Mouse (Mus musculus) gastrocnemius, postnatal 36 days (tissue): Measurements from ENCODE around the gene Ovca2. TPM values are rescaled to one million over a fixed set of nuclear protein-coding genes. Genes with fewer than 3 reads are reported as not detected.
"Not testable (repeated sequence)": the region's sequence is repeated elsewhere in the genome, so short reads cannot be mapped to it uniquely, and the experiment has no call there.

Source experiments
- DNase-seq, 2 experiments: peaks; one replicate each; pipeline ENCODE4 v3.0.0; 2022
- intact Hi-C: fragments of 180-260 bp; cut with DNase I; formaldehyde crosslinking; loops from one replicate; pipeline ENCODE4 v1.15.1; 2025
- total RNA-seq, 2 experiments: library from RNA; stranded (reverse); gene quantifications; 2 replicates each; pipeline ENCODE4 v1.2.3; 2021

Gene Ovca2
- total RNA-seq, 2 experiments from 2014 or later, result 2.4 to 3.0 TPM

DNA sequence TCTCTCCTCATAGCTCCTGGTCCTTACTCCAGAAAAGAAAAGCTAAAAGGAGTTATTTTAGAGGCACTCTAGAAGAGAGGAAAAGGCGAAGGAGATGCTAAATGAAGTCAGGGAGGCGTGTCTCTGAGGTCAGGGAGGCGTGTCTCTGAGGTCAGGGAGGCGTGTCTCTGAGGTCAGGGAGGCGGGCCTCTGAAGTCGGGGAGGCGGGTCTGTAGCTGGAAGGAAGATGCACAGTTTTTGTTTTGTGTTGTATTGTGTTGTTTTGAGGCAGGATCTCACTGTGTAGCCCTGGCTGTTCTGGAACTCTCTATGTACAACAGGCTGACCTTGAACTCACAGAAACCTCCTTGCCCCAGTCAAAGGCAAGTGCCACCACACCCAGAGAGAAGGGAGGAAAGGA lies 19.3 kb upstream of the Ovca2 start:
- intact Hi-C loops, result no loop called here

DNA sequence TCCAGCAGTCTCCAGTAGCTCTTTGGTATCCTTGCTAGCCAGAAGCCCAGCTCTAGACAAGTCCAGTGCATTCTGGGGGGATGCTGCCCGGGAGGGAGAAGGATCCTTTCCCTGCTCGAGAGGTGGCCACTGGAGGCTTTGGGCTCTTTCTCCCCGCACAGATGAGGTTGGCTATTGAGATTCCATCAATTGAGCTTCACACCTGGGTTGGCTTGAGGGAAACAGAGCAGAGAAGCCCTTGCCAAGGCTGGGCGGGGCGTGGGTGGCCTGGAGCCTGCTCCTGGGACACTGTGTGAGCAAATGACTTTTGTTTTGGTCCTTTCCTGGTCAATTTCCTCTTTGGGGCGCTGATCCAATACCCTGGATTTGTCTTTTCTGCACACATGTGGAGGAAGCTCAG lies 17.5 kb upstream of the Ovca2 start:
- intact Hi-C loops, result no loop called here
- DNase-seq, result no peak

More for the DNA sequence above, 19.3 kb upstream of the Ovca2 start:
- DNase-seq, result no peak

DNA sequence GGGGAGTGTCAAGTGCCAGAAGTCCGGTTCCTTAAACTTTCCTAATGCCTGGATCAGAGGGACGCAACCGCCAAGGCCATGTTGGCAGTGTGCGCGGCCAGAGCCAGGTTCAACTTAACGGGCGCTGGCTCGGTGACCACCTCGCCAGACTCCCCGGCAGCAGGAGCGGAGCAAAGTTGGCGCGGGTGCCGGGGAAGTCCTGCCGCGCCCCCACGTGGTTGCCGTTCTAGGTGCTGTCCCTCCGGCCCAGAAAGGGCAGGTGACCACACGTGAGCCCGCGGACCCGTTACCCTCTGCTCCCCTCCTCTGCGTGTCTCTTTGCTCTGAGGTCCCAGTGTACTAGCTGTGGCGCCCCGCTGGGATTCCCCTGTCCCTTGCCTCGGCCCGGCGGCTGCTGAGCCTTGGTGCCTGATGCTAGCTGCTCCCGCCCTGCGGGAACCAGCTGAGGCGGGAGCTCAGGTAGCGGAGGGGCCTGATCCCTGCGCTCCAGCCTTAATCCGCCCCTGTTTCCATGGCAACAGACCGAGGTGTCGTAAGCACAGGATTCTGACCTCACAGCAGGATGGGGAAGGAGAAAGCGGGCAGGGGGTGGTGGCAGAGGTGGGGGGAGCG lies 16.3 kb upstream of the Ovca2 start:
- DNase-seq, result no peak
- intact Hi-C loops, result no loop called here

DNA sequence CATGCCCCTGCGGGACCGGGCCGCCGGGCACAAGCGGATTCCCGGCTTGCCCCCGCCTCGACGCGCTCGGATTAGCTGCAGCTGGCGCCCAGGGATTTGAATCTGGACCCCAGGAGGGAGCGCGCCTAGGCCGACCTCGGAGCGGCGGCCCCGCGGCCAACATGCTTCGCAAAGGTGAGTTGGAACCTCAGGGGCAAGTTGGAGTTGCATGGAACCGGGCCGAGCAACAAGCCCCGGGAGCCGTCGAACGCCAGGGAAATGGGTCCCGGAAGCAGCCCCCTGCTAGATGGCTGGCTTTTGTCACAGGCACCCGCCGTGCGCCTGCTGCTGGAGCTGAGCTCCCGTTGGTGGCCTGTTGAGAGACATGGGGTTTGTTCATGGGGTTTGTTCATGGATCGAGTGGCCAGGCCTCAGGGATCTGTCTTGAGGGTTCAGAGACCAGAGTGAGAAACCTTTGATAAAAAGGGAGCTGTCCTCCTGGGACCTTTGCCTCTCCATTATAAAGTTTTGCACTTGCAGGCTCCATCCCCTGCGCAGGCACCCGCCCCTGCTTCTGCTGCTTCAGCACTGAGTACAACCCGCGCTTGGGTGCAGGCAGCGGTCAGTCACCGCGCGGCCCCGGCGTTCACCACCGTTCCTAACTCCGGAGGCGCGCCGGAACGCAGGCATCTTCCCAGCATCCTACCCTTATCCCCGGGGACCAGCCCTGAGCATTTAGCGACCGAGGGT lies 15.7 kb upstream of the Ovca2 start:
- no peak for DNase-seq
- intact Hi-C loops, result no loop called here

DNA sequence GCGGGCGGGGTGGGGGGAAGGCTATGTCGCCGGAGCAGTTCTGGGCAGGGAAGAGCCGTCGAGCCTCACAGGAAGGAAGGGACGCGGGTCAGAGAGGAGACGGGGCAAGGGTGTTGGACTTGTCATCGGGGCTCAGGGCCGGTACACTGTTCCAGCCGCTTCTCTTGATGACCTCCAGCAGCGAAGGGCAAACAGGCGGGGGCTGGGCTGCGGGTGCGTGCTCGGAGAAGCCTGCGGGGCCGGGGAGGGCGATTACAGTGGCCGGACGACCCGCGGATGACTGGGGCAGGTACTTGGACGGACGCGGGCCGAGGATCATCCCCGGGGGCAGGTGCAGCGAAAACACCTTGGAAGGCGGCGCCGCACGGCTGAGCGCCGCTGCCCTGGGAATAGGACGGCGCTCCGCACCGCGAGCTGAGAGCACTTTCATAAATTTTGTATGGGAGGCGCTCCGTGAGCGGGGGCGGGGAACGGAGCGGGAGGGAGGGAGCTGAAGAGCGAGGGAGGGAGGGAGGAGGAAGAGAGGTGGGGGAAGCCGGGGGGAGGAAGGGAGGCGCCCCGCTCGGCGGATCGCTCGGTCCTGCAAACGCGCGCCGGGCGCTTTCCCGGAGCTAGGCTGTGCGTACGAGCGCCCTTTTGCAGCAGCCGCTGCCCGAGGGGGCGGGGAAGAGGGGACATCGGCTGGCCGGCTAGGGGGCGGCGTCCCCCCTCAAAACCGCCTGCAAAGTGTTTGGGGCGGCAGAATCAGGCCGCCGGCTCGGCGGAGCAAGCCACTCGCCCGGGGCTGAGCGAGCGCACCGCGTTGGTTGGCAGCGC lies 14.8 kb upstream of the Ovca2 start, which contains the start of gene Rtn4rl1:
Rtn4rl1 (plus strand) TSS at position 528 of the 816 bp plus-strand sequence.
- intact Hi-C loops, result loop anchor here (1.0 to 2.0 kb wide), 2 partner anchors 37 to 98 kb away; no protein-coding TSS in a partner anchor
- DNase-seq, result peak; percentile 45 to 48

DNA sequence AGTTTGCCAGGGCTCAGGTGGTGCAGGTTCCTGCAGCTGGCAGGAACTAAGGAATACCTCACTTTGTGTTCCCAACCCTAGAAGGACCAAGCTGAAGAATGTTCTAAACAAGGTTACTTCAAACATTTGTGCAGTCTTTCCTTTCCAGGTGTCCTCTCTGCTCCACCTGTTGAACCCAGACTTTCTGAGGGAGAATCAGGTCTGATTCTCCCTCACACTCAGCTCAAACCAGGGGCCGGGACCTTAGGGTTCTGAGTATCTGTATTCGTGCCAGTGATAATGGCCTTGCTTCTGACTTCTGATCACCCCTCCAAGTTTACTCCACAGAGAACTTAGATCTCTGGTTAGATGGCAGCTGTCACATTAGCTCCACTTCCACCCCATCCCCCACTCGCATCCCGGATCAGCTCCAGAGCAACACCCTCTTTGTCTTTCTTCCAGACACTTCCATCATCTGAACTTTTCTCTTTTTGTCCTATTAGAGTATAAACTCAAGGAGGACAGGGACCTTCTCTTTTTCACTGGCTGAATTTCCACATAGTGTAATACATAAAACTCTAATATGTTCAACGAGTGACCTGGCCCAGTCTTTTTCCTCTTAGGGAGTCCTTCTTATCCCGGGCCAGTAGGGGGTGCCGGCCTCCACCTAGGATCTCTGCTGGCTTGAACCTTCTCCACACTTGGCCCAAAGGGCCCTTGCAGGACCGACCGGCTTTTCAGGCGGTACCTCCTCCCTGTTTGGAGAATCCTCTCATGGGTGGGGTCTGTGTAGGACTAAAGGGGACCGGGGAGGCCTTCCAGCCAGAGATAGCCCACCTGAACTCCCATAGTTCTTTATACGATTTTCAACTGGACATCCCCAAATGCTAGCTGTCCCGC lies 13.9 kb upstream of the Ovca2 start:
- intact Hi-C loops, result loop anchor here (1.0 to 2.0 kb wide), 2 partner anchors 38 to 99 kb away; no protein-coding TSS in a partner anchor
- DNase-seq, result peak; percentile 75 to 77

DNA sequence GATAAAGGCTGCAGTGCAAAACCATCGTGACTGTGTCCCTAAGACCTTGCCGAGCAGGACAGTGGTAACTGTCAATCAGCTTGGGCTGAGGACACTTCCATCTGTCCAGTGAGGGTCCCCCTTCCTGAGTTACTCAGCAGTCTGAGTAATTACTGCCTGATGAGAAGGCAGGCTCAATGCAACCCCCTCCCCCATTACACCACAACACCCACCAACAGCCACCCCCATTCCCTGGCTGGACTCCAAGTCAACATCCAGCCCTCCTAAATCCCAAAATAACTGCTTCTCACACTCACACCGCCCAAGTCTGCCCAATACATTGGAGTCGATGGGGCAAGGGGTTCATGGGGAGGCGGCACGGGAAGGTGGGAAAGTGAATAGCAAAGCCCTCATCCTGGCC lies 13.2 kb upstream of the Ovca2 start:
- no peak for DNase-seq
- intact Hi-C loops, result loop anchor here (2.0 kb wide), 1 partner anchor 39 kb away; no protein-coding TSS in a partner anchor

DNA sequence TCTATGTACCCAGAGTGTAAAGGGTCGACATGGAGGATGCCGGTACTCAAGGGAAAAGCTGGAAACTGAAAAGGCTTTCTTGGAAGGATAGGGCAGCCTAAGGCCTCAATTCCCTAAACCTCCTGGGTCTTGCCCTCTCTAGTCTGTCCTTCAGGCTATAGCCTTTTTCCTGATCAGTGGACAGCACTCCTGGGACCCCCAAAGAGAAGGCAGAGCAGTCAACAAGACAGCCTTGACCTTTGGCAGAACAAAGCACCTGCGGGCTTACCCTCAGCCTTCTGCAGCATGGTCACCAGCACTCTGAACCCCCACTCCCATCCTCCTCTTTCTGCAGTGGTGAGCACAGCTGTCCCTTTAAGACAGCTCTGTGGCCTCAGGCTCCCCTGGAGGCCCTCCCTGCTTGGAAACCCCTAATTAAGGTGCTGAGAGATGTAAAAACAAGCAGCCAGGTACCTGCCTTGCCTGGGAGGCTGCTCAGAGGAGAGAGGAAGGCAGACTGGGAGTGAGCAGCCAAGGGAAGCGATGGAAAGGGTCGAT lies 12.3 kb upstream of the Ovca2 start, which contains the start of gene Dph1:
Dph1 (minus strand) TSS at position 337 of the 537 bp plus-strand sequence.
- no peak for DNase-seq
- intact Hi-C loops, result no loop called here

DNA sequence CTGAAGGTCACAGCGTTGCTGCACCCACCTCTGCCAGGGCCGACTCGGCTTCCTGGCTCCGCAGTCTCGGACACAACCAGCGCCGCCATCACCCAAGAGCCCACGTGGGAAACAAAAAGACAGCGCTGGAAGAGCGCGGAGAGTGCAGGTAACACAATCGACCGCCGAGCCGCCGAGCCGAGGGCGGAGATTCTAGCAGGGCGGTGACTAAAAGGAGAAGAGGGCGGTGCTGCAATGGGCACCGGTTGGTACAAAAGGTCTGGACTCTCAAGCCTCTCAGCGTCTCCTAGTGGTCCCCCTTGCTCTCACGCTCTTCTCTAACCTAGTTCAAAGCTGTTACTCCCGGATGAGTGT lies 11.7 kb upstream of the Ovca2 start:
- peak; percentile 59 to 69 for DNase-seq
- intact Hi-C loops, result no loop called here

DNA sequence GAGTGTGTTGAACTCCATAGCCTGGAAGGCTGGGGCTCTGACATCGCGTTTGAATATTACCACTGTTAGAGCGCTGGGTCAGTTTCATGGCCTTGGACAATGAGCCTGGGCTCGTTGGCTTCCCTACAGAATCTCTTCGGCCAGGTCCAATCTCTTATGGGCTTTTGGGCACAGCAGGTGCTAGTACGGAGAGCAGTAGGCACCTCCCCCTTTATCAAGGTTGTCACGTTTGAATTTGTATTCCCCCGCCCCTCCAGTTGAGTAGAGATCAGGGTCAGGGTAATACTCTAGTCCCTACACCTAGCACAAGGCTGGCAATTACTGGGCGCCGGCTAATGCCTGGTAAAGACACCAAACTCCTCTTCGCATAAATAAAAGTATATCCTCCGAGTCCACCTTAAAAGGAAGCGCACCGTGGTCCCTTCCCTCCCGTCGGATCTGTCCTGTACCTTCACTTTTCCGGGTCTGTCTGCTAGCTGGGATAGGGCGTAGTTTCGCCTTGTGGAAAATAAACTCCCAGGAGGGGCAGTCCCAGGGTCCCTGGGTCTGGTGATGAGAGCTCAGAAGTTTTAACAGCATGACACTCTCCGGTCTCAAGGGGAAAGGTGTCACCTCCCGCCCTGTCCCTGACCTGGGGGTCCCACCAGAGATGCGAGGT lies 11.2 kb upstream of the Ovca2 start:
- intact Hi-C loops, result no loop called here
- no peak for DNase-seq

DNA sequence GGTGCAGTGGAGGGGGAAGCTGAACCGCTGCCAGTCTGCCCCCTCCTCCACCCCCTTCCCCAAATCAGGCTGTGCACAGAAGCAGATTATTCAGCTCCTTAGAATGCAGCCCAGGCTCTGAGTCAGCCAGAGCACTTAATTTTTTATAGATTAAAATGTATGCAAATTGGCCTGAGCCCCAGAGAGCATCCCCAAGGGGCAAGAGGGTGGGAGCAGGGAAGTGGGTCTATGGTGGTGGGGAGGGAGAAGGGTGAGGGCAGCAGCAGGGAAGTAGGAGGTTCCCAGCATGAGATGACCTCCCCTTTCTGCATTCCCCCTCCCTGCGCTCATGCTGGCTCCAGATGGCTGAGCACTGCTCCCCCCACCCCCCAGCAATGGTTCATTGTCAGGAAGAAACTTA lies 6.4 kb upstream of the Ovca2 start:
- intact Hi-C loops, result loop anchor here (5.0 kb wide), 1 partner anchor 212 kb away; no protein-coding TSS in a partner anchor
- DNase-seq, result no peak

DNA sequence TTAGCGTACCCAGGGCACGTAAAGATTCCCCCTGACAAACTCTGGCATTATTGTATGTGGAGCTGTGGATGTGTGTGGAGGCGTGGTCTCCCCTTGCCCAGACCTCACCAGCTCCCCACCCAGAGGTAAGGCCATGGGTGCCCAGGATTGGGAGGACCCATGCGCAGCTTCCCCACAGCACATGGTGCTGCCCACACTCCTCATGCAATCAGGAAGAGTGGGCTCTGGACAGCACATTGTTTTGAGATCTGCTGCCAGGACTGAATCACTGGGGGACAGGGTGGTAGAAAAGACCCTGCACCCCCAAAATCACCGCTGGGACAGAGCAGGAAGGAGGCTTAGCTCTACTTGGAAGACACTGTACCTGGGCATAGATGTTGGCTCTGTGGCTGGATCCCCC lies 5.9 kb upstream of the Ovca2 start:
- DNase-seq, result no peak
- intact Hi-C loops, result loop anchor here (5.0 kb wide), 1 partner anchor 213 kb away; no protein-coding TSS in a partner anchor

DNA sequence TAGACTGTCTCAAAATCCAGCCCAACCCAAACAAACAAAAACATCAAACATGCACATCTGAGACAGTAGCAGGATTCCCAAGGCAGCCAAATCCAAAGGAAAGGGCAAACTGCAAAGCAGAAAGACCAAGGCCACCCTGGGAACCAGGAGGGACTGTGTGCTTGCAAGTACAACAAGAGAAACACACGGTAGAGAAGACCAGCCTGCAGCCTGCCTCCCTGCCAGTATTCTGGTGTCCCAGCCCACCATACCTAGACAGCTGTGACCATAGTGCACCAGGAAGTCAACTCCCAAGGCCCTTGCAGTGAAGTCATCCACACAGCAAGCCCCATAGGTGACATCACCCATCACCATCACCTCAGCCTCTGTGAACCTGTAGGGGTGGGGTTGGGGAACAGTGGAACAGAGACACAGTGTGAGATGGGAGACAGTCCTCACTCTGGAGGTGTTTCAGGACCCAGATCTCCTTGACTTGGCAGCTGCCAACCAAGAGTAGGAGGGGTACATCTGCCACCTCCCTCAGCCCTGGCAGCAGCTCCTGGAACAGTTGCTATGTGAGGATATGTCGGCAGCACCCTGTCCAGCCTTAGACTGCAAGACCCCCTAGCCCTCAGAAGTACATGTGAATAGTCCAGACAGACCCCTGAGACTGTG lies 5.4 kb upstream of the Ovca2 start:
- intact Hi-C loops, result loop anchor here (5.0 kb wide), 1 partner anchor 213 kb away; no protein-coding TSS in a partner anchor
- DNase-seq, result no peak

DNA sequence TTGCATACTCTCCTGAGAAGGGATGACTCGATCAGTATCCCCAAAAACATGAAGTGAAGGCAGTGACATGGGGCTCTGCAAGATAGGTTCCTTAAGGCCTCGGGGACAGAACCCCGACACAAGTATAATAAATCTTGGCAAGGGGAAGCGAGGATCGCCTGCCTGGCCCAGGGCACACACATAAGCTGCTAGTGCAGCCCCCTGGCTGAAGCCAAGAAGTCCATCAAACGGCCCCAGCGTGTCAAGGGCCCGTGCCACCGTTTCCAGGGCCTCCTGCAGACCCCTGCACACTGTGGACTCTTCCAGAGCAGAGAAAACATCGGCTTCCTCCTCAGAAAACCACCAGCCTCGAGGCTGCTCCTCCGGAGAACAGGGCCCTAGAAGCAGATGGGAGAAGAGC lies 624 bp downstream of the Ovca2 start:
- intact Hi-C loops, result no loop called here
- no peak for DNase-seq

DNA sequence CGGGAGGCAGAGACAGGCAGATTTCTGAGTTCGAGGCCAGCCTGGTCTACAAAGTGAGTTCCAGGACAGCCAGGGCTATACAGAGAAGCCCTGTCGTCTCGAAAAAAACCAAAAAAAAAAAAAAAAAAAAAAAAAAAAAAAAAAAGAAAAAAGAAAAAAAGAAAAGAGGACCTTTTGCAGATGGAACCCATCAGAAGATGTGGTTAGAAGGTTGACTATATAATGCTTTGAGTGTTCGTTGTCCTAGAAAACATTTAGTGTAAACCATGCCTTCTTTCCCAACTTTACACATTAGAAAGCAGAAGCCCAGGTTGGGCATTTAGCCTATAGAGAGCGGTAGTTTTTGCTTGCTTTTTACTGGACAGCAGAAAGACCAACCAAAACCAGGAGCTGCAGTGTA lies 4.1 kb downstream of the Ovca2 start:
- intact Hi-C loops, DNase-seq: not testable (repeated sequence)

DNA sequence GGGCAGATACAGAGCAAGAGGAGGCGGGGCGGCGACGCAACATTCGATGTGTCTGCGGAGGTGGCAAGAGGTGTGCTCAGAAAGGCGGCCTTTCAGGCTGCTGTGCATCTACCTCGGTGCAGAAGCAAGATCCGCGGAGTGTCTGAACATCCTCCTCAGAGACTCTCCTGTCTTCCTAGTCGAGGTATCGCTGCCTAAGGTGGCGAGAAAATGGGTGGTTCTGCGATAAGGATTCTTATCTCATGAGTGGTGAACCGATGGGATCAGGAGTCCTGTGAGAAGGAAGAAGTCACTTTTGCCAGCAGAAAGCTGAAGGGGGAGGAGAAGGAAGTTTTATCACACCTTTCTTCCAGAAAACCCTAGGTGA lies 4.9 kb downstream of the Ovca2 start:
- DNase-seq, result no peak
- intact Hi-C loops, result no loop called here

DNA sequence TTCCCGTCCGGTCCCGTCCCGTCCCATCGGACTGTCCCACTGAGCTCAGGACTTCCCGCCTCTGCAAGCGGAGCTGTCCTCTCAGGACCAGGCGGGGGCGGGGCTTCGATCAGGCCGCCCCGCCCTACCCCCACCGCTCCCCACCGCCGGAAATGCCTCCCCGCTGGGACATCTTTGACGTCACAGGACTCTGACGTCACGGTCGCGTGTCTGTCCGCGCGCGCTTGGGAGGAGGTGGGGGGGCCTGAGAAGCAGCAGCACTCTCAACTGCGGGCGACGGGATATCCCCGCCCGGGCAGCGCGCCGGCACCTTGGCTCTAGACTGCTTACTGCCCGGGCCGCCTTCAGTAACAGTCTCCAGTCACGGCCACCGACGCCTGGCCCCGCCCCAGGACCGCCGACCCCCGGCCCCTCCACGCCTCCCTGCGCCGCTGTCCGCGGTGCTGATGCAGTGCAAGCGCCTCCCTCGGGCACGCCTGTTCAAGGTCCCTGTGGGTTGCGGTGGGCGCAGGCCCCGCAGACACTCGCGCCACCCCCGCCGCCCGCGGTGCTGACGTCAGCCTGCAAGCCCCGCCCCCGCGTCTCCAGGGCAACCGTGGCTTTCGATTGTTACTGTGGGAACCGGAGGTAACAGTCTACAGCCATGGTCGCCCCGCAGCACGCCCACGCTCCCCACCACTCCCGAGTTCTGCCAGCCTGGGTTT lies 5.4 kb downstream of the Ovca2 start:
- peak; percentile 61 to 65 for DNase-seq
- intact Hi-C loops, result no loop called here
